ENCODE assay signal across 8 mouse cellular contexts in genomic region chr14:120478641-120479341, GRCm38 (mm10). TPM values are rescaled to one million over a fixed set of nuclear protein-coding genes. Genes with fewer than 3 reads are reported as not detected.
DNase-seq lines count a peak whose midpoint lies in the region; ATAC-seq and TF ChIP-seq lines count a peak whose summit lies in the region.

No protein-coding gene starts in this region.

- no peaks in the 10 kb centered on the region; the same call in 1 of the 2 replicates for H3K36me3 ChIP-seq in ES-Bruce4 (ENCODE audit: control insufficient read depth, insufficient read depth, low read length, poor library complexity, severe bottlenecking)
- no peaks in the 10 kb centered on the region for H3K36me3 ChIP-seq in heart, postnatal 0 days (replicated peaks; ENCODE audit: control insufficient read depth, insufficient read depth, low read length)
- H3K36me3 ChIP-seq in limb, embryonic 12.5 days: 0 out of 2 replicates have a peak, but pooled peaks cover 7% of the 10 kb centered on the region

- H3K4me2 ChIP-seq in heart, postnatal 0 days (ENCODE audit: low read depth, low read length): peak overlapping the region; percentile 86
- H3K4me2 ChIP-seq in limb, embryonic 12.5 days: peak overlapping the region; percentile 77

- WGBS in heart, postnatal 0 days: 0% methylated on average over 42 of the region's 62 CpGs
- under 1% methylated on average over 60 of the region's 62 CpGs for WGBS in limb, embryonic 12.5 days

- H3K27ac ChIP-seq in ES-Bruce4 (ENCODE audit: insufficient read depth, low read length): no peak overlapping the region
- peak overlapping the region; percentile 93 for H3K27ac ChIP-seq in heart, postnatal 0 days (ENCODE audit: low read depth)
- peak overlapping the region; percentile 91 for H3K27ac ChIP-seq in limb, embryonic 12.5 days

- peak overlapping the region; percentile 76 for H3K9ac ChIP-seq in ES-Bruce4 (ENCODE audit: low read depth, poor library complexity, severe bottlenecking)
- peak overlapping the region; percentile 81 for H3K9ac ChIP-seq in heart, postnatal 0 days (replicated peaks; ENCODE audit: low read depth, low read length)
- H3K9ac ChIP-seq in limb, embryonic 12.5 days (replicated peaks): peak overlapping the region; percentile 82

- peak; percentile 12 for ATAC-seq in heart, postnatal 0 days (ENCODE audit: insufficient read depth, low read depth)
- no peak for ATAC-seq in limb, embryonic 12.5 days (ENCODE audit: insufficient number of reproducible peaks, insufficient read depth, low FRiP score, low TSS enrichment, low read depth)
- ATAC-seq in megakaryocyte-erythroid progenitor cell, adult 5-6 weeks (replicated peaks; ENCODE audit: low FRiP score, low TSS enrichment, poor library complexity, severe bottlenecking): no peak

- TF ChIP-seq POLR2A in ES-Bruce4 (IDR thresholded peaks at IDR 0.05; ENCODE audit: insufficient read depth, low read length): no peak

- H3K4me1 ChIP-seq in ES-Bruce4 (ENCODE audit: control insufficient read depth, insufficient read depth, low read length): no peaks in the 10 kb centered on the region
- H3K4me1 ChIP-seq in heart, postnatal 0 days (ENCODE audit: control insufficient read depth, insufficient read depth): peaks cover 5% of the 10 kb centered on the region
- H3K4me1 ChIP-seq in limb, embryonic 12.5 days (replicated peaks): peaks cover 11% of the 10 kb centered on the region

- H3K27me3 ChIP-seq in ES-Bruce4 (ENCODE audit: control insufficient read depth, insufficient read depth, low read length, poor library complexity, severe bottlenecking): no peaks in the 10 kb centered on the region
- H3K27me3 ChIP-seq in heart, postnatal 0 days (ENCODE audit: control insufficient read depth, insufficient read depth, low read length): no peaks in the 10 kb centered on the region
- H3K27me3 ChIP-seq in limb, embryonic 12.5 days: no peaks in the 10 kb centered on the region

- no peaks in the 10 kb centered on the region; the same call in 1 of the 2 replicates for H3K9me3 ChIP-seq in ES-Bruce4 (replicated peaks; ENCODE audit: control insufficient read depth, insufficient read depth, low read length, poor library complexity, severe bottlenecking)
- no peaks in the 10 kb centered on the region for H3K9me3 ChIP-seq in heart, postnatal 0 days (replicated peaks; ENCODE audit: control insufficient read depth, low read length)
- H3K9me3 ChIP-seq in limb, embryonic 12.5 days: no peaks in the 10 kb centered on the region

- TF ChIP-seq CTCF in ES-Bruce4 (IDR thresholded peaks at IDR 0.05; ENCODE audit: low read depth, low read length): no peak
- TF ChIP-seq CTCF in heart, postnatal 0 days (IDR thresholded peaks at IDR 0.05; ENCODE audit: low read depth): no peak

- H3K4me3 ChIP-seq in ES-Bruce4 (ENCODE audit: low read depth, low read length): peak overlapping the region; percentile 92
- H3K4me3 ChIP-seq in heart, postnatal 0 days (ENCODE audit: low read depth, low read length): peak overlapping the region; percentile 72
- peak overlapping the region; percentile 71 for H3K4me3 ChIP-seq in limb, embryonic 12.5 days (replicated peaks)

- DNase-seq in kidney, adult 11 months: peak; percentile 49
- DNase-seq in kidney, postnatal 4 days: no peak
- peak; percentile 55 for DNase-seq in embryo, embryonic 11 days
- DNase-seq in heart, postnatal 0 days (ENCODE audit: low spot score): no peak
- peak; percentile 74 for DNase-seq in neural tube, embryonic 10.5 days (ENCODE audit: extremely low spot score, low spot score)

- TF ChIP-seq EP300 in ES-Bruce4 (IDR thresholded peaks at IDR 0.05; ENCODE audit: insufficient read depth, low read depth, low read length): no peak
- TF ChIP-seq EP300 in heart, postnatal 0 days (IDR thresholded peaks at IDR 0.05; ENCODE audit: low read depth): no peak

RNA-seq across cellular contexts. Expression of gene Rap2a, which starts 0.5 kb away (rescaled TPM):
- 18.9 and 19.8 TPM in 2 replicates for polyA plus RNA-seq in ES-Bruce4 (2011; ENCODE audit: insufficient read depth, insufficient read length, low read depth, missing spikeins)
- 15.2 and 21.6 TPM in 2 replicates for total RNA-seq in heart, postnatal 0 days (2014; rRNA removed; ENCODE audit: low replicate concordance)
- polyA plus RNA-seq in heart, postnatal 0 days (2015; fragmentation: Nextera tagmentation; extraction: Ambion mirVana): 8.3 and 8.6 TPM in 2 replicates
- 14.5 and 15.6 TPM in 2 replicates for polyA plus RNA-seq in limb, embryonic 12.5 days (2016; fragmentation: Nextera tagmentation; extraction: Ambion mirVana)
- 3.4 and 4.6 TPM in 2 replicates for total RNA-seq in megakaryocyte-erythroid progenitor cell, adult 5-6 weeks (2014; fragmentation: Nextera tagmentation)
- total RNA-seq in megakaryocyte-erythroid progenitor cell, adult 5-6 weeks (2017): 3.1 and 3.7 TPM in 2 replicates

Comparison
In these comparisons a context has a peak if more than half of its experiments do, and no peak if none do; other contexts are left out.
1. DNase-seq: peak in kidney, adult 11 months (single experiment), embryo, embryonic 11 days (single experiment) and neural tube, embryonic 10.5 days (single experiment); none in kidney, postnatal 4 days (0 of 2) and heart, postnatal 0 days (single experiment).
2. Peak in every context shown above with its lines, with median percentiles within 50 percentile points of each other: H3K4me3 ChIP-seq and H3K9ac ChIP-seq.